Mouse (Mus musculus) gastrocnemius, adult 18-20 months (tissue): ENCODE data around the gene Gm10644. TPM values are rescaled to one million over a fixed set of nuclear protein-coding genes. Genes with fewer than 3 reads are reported as not detected.

Experiments used
- DNase-seq: peaks from one replicate; pipeline ENCODE4 v3.0.0; 2021; ENCODE audit warnings: low spot score
- total RNA-seq, 2 experiments: library from RNA; stranded (reverse); gene quantifications; 2 replicates each; pipeline ENCODE4 v1.2.3; 2021

Gene Gm10644
- total RNA-seq, 2 experiments from 2014 or later: 0.57 to 0.75 TPM

DNA sequence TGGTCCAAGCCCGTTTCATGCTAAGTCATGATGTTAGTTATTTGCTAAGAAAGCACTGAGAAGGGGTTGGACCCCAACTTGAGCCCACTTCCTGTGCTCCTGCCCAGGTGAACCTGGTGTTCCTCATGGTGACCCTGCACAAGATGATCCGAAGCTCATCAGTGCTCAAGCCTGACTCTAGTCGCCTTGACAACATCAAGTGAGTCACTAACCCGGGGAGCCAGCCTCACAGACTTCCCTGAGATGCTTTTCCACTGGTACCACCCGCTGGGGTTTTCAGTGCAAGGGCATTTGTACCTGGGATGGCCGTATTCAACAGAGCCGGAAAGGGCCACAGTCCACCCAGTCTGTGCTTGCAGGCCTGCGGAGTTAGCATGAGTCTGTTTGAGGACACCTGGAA is 19.6 kb downstream of the Gm10644 start:
- DNase-seq: no peak

- no peak for DNase-seq
Observed at GRCm38 (mm10) chr8:83934994-83935393, 20.0 kb downstream of the Gm10644 start.

GRCm38 (mm10) chr8:83934222-83934621 is 20.8 kb downstream of the Gm10644 start:
- DNase-seq: no peak

- no peak for DNase-seq
Observed at GRCm38 (mm10) chr8:83926266-83926665, 28.7 kb downstream of the Gm10644 start.

DNA sequence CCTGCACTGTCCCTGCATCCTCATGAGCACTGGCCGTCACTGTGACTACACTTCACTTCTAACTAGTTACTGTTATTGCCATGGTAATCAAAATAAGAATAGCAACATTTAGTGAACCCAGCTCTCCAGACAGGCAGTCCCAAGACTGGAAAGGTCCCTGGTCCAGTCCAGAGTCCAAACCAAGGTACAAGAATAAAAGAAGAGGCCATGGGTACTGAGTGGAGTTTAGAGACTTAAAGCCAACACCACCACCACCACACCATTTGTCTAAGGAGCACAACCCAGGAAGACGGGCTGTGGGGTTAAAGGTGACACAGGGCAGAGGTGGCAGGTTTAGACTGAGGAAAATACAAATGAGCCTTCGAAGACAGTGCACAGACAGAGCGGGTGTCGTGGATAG is 30.4 kb downstream of the Gm10644 start:
- DNase-seq: no peak

DNA sequence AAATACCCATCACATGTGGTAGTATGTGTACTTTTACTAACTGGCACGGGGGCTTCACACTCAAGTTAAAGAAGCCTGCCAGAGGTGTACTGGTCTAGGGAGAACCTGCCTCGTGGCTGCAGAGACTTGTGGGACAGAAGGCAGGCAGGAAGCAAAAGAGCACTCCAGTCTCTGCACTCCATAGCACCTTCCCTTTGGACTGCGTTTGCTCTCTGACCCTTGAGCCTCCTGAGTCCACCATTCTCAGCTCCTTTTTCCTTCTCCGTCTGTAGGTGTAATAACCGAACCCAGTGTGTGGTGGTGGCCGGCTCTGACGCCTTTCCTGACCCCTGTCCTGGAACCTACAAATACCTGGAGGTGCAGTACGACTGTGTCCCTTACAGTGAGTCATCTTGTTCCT is 32.3 kb downstream of the Gm10644 start:
- DNase-seq: no peak

DNA sequence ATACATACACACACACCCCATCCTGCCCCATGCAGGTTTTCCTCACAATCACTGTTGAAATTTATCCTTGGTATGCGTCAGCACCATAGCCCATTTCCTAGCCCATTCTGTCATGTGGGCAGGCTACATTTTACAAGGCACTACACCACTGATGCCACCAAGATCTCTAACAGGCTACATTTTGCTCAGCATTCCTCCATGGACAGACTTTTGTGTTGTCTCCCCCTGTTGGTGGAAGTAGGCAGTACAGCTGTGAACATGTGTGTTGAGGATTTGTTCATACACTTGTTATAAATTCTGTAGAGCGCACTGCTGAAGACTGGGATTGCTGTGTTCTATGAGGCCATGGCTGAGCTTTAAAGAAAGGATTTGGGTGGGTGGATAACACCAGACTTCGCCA is 33.4 kb downstream of the Gm10644 start:
- peak; percentile 71 for DNase-seq

DNA sequence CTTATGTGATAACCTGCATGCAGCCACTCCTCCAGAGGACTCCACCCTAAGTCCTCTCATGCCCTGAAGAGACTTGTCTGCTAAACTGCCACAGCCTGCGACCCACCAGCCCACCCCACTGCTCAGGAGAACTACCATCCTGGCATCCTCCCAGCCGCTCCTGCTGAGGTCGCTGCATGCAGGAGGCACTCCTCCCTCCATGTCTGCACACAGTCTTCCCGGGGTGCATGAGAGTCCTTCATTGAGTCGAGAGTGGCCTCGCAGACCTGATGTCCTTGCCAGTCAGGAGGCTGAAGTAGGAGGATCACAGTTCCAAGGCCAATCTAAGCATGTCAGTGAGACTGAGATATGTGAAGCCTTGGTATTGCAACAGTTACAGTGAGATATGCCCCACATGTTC is 37.4 kb downstream of the Gm10644 start:
- DNase-seq: no peak

DNA sequence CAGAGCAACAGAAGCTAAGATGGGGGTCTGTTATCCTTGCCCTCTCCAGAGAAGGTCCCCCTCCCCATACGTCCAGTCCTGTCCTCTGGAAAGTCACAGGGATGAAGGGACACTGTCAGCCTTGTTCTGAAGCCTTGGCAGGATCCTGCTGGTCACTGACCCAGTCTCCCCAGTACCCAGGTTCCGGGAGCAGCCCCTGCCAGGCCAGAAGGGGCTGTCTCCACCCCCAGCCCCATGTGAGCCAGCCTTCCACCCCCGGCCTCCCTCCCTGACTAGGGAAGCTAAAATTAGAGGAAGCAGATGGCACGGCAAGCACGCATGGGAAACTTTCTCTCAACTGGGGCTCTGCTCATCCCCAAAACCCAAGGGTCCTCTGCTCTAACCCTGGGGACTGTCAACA is 39.0 kb downstream of the Gm10644 start:
- no peak for DNase-seq

GRCm38 (mm10) chr8:83914860-83915259 is 40.1 kb downstream of the Gm10644 start:
- no peak for DNase-seq

DNA sequence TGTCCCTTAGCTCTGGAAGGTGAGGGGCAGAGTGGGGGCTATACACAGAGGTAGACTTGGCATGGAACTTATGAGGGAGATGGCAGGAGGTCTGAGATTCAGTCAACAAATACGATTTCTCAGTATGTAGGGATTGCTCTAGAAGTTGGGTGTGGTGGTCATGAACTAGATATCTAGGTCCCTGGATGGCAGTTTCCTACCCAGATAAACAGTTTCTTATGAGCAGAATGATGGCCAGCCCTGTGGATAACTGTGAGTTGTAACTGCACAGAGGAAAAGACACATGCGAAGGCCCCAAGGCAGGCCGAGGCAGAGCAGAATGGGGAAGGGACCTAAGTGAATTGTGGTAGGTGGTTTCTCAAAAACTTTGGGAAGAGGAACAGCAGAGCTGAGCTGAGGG is 40.8 kb downstream of the Gm10644 start:
- no peak for DNase-seq

- no peak for DNase-seq
Observed at GRCm38 (mm10) chr8:83911809-83912731, 42.9 kb downstream of the Gm10644 start.

DNA sequence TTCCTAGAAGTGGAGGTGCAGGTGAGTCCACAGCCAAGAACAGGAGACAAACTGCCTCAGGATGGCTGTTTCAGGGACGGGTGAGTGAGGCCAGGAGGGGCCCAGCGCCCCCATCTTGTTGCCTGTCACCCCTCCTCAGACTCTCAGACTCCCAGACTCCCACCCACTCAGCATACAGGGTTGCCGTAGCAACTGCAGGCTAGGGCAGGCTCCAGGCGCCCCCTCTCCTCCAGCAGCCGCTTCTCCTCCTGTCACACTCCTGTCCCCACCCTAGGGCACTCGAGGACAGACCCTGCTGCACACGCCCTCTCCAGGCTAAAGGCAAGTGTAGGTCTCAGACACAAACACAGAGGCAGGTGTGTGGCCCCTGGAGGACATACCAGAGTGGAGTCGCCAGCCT is 45.7 kb downstream of the Gm10644 start:
- no peak for DNase-seq

- no peak for DNase-seq
Observed at GRCm38 (mm10) chr8:83908583-83908982, 46.4 kb downstream of the Gm10644 start.

DNA sequence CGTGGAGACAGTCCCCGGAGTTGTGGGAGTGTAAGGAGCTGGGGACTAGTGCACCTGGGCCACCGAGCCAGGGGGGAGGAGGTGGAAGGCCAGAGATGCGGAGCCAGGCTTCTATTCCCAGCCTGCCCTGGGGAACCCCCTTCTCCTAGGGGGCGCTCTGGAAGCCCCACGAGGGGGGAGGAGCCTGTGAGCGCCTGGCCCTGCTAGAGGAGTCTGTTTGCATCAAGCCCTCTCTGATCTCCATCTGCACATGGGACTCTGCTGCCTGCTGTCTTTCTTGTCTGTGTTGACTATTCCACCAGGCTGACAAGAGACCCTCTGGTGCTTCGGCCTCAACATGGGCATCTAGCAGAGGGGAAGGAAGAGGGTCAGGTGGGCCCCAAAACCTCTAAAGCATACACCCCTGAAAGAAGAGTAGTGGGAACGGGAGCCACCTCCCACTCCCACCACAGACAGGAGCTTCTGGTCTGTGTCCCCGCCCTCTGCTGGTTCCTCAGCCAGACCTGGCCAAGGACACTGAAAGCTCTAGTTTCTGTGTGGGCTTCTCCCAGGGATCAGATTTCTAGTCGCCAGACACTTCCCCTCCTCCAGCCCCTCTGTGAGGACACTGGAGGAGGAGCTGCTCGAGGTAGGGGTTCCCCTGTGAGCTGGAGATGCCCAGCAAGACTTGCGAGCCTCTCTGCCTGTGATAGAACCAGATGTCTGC is 51.9 kb downstream of the Gm10644 start:
- no peak for DNase-seq

GRCm38 (mm10) chr8:83901566-83902485 is 53.2 kb downstream of the Gm10644 start:
- DNase-seq: no peak

DNA sequence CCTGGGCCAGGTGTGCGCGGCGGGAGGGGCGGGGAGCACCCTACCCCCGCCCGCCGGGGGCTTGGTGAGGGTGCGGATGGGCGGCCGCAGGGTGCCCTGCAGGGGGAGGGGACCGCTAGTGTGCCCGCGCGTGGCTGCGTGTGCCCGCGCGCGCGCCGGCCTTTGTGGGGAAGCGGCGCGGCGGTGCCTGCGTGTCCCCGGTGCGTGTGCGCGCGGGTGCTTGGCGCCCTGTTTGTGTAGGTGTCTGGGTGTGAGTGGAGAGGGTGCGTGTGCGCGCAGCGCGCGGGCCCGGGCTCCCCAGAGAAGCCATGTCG is 54.1 kb downstream of the Gm10644 start:
- no peak for DNase-seq

DNA sequence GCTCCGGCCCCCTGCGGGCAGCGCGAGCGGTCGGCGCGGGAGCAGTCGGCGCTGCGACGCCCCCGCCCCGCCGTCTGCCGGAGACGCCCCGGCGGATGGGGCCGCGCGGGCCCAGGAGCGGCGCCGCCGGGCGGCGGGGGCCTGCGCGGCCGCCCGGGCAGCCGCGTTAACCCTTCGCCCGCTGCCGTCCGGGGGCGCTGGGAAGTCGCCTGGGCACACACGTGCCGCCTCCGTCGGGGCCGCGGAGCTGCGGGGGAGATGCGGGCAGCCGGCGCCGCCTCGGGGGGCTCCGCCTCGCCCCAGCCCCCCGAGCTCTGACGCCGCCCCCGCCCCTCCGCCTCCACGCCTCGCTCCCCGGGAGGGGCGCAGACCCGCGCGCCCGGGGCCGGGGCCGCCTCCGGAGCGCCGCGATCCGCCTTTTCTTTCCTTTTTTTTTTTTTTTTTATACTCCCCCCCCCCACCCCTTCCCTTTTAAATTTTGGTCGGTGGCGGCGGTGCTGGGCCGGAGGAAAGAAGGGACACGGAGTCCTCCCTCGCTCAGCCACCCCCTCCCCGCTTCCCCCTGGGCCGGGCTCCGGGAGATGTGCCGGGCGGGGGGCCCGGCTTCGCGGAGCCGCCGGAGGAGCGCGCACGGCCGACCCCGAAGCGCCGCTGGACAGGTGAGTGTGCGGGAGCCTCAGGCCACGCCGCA is 54.6 kb downstream of the Gm10644 start:
- no peak for DNase-seq

DNA sequence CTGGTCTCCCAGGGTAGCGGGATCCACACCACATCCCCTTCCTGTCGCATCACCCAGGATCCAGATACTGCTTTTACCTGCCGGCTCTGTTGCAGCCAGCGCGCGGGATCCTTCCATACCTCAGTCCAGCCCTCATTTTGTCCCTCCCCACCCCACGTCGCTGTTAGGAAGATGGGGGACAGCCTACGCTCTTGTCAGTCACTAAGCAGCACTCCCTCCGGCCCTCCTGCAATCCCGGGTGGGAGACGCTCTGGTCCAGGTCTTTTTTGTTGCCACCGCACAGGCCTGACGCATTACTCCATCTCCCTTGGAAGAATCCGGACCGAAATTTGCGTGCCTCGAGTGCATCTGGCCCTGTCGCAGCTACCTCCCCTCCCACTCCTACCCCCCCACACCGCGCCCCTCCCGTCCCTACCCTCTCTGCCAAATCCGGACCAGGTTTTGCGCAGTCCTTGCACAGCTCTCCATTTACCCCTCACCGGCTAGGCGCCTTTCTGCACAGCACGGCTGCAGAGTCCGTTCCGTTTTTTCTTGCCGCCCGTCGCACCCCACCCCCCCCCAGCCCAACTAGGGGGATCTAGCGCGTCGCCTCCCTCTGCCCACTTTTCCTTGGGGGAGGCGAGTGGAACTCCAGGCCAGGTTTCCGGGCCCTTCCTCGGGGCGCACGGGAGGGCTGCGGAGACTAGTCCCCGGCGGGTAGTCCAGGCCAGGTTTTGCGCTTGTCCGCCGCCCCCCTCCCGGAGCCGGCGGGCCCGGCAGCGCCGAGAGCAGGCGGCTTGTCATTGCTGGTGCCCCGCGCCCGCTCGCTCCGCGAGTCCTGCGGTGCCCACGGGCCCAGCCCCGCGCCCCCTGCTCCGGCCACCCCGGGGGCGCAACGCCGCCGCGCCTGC is 55.4 kb downstream of the Gm10644 start, which contains the start of gene Adgrl1:
TSS of gene Adgrl1 (plus strand) at position 743 of the 890 bp plus-strand sequence.
- peak; percentile 71 for DNase-seq

DNA sequence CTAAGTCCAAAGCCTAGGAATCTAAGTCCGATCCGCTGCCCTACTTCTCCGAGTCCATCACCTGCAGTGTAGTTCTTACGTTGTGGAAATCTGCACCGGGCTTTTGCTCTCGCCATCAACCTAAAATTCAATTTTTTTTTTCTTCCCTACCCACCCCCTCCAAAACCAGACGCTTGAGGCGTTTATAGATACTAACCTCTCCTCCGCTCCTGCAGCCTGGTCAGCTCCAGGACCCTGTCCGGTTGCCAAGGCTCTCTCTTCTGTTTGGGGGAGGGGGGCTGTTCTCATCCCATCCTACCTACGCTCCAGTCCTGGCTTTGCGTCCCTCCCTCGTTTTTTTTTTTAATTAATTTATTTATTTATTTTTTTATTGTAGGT is 56.0 kb downstream of the Gm10644 start:
- no peak for DNase-seq
